Mouse (Mus musculus) MEL (cell line): Measurements from ENCODE around the gene Dnm1.

Experiments
- CTCF ChIP-seq, 3 experiments: IDR thresholded peaks in 2 of 3; conservative IDR thresholded peaks in 1 of 3; 2 replicates each; pipeline ENCODE4 v1.5.1; 2011 to 2012; ENCODE audit warnings: low read length in 3 of 3, low read depth in 2 of 3, mild to moderate bottlenecking in 2 of 3, improper control_type of control experiment in 1 of 3, inconsistent platforms in 1 of 3, mixed read lengths in 1 of 3, moderate library complexity in 1 of 3; ENCODE audit not compliant: control insufficient read depth in 1 of 3, insufficient read depth in 1 of 3, poor library complexity in 1 of 3, severe bottlenecking in 1 of 3
- EP300 ChIP-seq, 2 experiments: IDR thresholded peaks; 2 replicates each; pipeline ENCODE4 v1.6.1; 2011; ENCODE audit warnings: improper control_type of control experiment in 2 of 2, low read length in 2 of 2, low read depth in 1 of 2, mild to moderate bottlenecking in 1 of 2
- HCFC1 ChIP-seq: IDR thresholded peaks from 2 replicates; pipeline ENCODE4 v1.6.1; 2012; ENCODE audit warnings: low read depth, mild to moderate bottlenecking, inconsistent platforms, low read length, improper control_type of control experiment, moderate library complexity
- JUND ChIP-seq: IDR thresholded peaks from 2 replicates; pipeline ENCODE4 v1.6.1; 2011; ENCODE audit warnings: low read depth, mild to moderate bottlenecking, improper control_type of control experiment, low read length
- POLR2A ChIP-seq, 2 experiments: IDR thresholded peaks; 2 replicates each; pipeline ENCODE4 v1.6.1; 2011 to 2012; ENCODE audit warnings: low read length in 2 of 2, mild to moderate bottlenecking in 2 of 2, control low read depth in 1 of 2, improper control_type of control experiment in 1 of 2, low read depth in 1 of 2, moderate library complexity in 1 of 2; ENCODE audit not compliant: control insufficient read depth in 1 of 2, insufficient read depth in 1 of 2, poor library complexity in 1 of 2
- POLR2AphosphoS2 ChIP-seq: IDR thresholded peaks from 2 replicates; pipeline ENCODE4 v1.6.1; 2011; ENCODE audit warnings: low read length, improper control_type of control experiment
- RCOR1 ChIP-seq: IDR thresholded peaks from 2 replicates; pipeline ENCODE4 v1.6.1; 2012; ENCODE audit warnings: low read depth, mild to moderate bottlenecking, inconsistent platforms, low read length, improper control_type of control experiment
- SIN3A ChIP-seq: IDR thresholded peaks from 2 replicates; pipeline ENCODE4 v1.6.1; 2012; ENCODE audit warnings: low read length, improper control_type of control experiment, inconsistent platforms

DNA sequence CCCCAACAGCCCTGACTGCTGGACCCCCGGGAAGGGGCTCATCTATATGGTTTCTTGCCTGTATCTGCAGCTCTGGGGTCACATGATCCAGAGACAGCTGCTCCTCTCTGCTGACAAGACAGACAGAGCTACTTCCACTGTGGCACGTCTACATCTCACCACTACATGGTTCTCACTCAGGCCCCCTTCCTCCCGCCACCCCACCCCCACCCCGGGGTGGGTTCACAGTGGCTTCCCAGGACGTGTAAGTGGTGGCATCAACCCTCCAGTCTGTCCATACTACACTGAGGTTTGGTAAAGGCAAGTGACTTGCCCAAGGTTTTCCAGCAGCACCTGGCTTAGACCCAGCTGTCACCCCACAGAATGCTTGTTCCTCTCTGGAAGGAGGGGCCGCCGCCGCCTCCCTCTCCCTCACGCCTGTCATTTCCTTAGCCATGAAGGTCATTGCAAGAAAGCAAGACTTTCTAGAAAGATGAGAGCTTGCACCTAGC lies 1.6 kb downstream of the Dnm1 start:
- no peak for TF ChIP-seq HCFC1
- no peak for TF ChIP-seq POLR2A (IDR thresholded peaks at IDR 0.05; ENCODE audit: control insufficient read depth in 1 of 2, insufficient read depth in 1 of 2, low read depth in 1 of 2, low read length in 2 of 2, poor library complexity in 1 of 2)
- TF ChIP-seq JUND, result no peak
- no peak for TF ChIP-seq CTCF (IDR thresholded peaks at IDR 0.05 in 2 of 3, conservative IDR thresholded peaks at IDR 0.05 in 1 of 3; ENCODE audit: control insufficient read depth in 1 of 3, insufficient read depth in 1 of 3, low read depth in 2 of 3, low read length in 3 of 3, poor library complexity in 1 of 3, severe bottlenecking in 1 of 3)
- TF ChIP-seq SIN3A, result no peak
- TF ChIP-seq EP300 (IDR thresholded peaks at IDR 0.05; ENCODE audit: low read depth in 1 of 2, low read length in 2 of 2), result no peak
- TF ChIP-seq POLR2AphosphoS2, result no peak
- no peak for TF ChIP-seq RCOR1
